Mouse (Mus musculus) C2C12 (cell line): ENCODE measurements at regions not wholly inside any gene's neighbourhood (a gene's known extent, or its start where the extent isn't known, plus 50 kb on each side); places are given as distances from the start of the nearest gene placed in this dataset.
A peak's percentile ranks its signal among the peaks of the same experiment; 100 is the strongest.
"Not testable (repeated sequence)": the region's sequence is repeated elsewhere in the genome, so short reads cannot be mapped to it uniquely, and the experiment has no call there.

ENCODE experiments used
- H3K27me3 ChIP-seq: one replicate; pipeline ENCODE4 v1.6.1; 2011; ENCODE audit not compliant: control insufficient read depth, insufficient read depth, insufficient read length
- H3K36me3 ChIP-seq: one replicate; pipeline ENCODE4 v1.6.1; 2011; ENCODE audit not compliant: control insufficient read depth, insufficient read depth
- H3K4me3 ChIP-seq: one replicate; pipeline ENCODE4 v1.5.1; 2011; ENCODE audit warnings: mild to moderate bottlenecking, control low read depth; ENCODE audit not compliant: poor library complexity, insufficient read depth, severe bottlenecking
- H3K79me2 ChIP-seq: one replicate; pipeline ENCODE4 v1.6.1; 2011; ENCODE audit not compliant: control insufficient read depth, insufficient read depth
- H3K79me3 ChIP-seq: one replicate; pipeline ENCODE4 v1.6.1; 2011; ENCODE audit warnings: low read depth, control low read depth
- H3ac ChIP-seq: one replicate; pipeline ENCODE3; 2011; ENCODE audit warnings: low read depth; ENCODE audit not compliant: control insufficient read depth, insufficient read length
- CEBPB ChIP-seq: IDR thresholded peaks from one replicate; pipeline ENCODE4 v1.6.1; 2011; ENCODE audit warnings: low read depth, mild to moderate bottlenecking, control low read depth, moderate library complexity
- CTCF ChIP-seq: IDR thresholded peaks from one replicate; pipeline ENCODE4 v1.5.1; 2011; ENCODE audit not compliant: control insufficient read depth, insufficient read depth, insufficient read length
- FOSL1 ChIP-seq: IDR thresholded peaks from one replicate; pipeline ENCODE4 v1.8.0; 2011; ENCODE audit warnings: mild to moderate bottlenecking, low read length; ENCODE audit not compliant: poor library complexity, insufficient read depth, severe bottlenecking
- MAX ChIP-seq: IDR thresholded peaks from one replicate; pipeline ENCODE4 v1.6.1; 2011; ENCODE audit warnings: mild to moderate bottlenecking, control low read depth
- MYOD1 ChIP-seq: IDR thresholded peaks from one replicate; pipeline ENCODE4 v1.6.1; 2011; ENCODE audit warnings: low read depth; ENCODE audit not compliant: control insufficient read depth, insufficient read length
- MYOG ChIP-seq: IDR thresholded peaks from one replicate; pipeline ENCODE4 v1.6.1; 2011; ENCODE audit not compliant: control insufficient read depth, insufficient read length; ENCODE audit errors: extremely low read depth
- USF1 ChIP-seq: IDR thresholded peaks from one replicate; pipeline ENCODE4 v1.6.1; 2011; ENCODE audit warnings: low read depth, mild to moderate bottlenecking, control low read depth, moderate library complexity

GRCm38 (mm10) chr15:16285166-16285565 lies 443.4 kb upstream of the Cdh9 start:
- Histone ChIP-seq H3K36me3 (no peaks in the 10 kb centered on the region), H3ac (no peak overlapping the region), H3K79me3 (no peaks in the 10 kb centered on the region), H3K27me3 (no peaks in the 10 kb centered on the region), H3K4me3 (no peak overlapping the region), H3K79me2 (no peaks in the 10 kb centered on the region)
- TF ChIP-seq USF1 = no peak
- no peak for TF ChIP-seq CTCF
- no peak for TF ChIP-seq CEBPB
- TF ChIP-seq MYOD1 = no peak
- no peak for TF ChIP-seq FOSL1
- TF ChIP-seq MYOG = no peak
- TF ChIP-seq MAX = no peak

- H3K79me2 ChIP-seq, H3ac ChIP-seq, H3K27me3 ChIP-seq, H3K79me3 ChIP-seq, H3K4me3 ChIP-seq, H3K36me3 ChIP-seq: not testable (repeated sequence)
Measured at GRCm38 (mm10) chr15:16294553-16294952, 434.0 kb upstream of the Cdh9 start.

GRCm38 (mm10) chr15:16309678-16310077 lies 418.9 kb upstream of the Cdh9 start:
- H3K79me3 ChIP-seq = no peaks in the 10 kb centered on the region
- no peaks in the 10 kb centered on the region for H3K79me2 ChIP-seq
- TF ChIP-seq CTCF (no peak), MYOD1 (no peak), MYOG (no peak), FOSL1 (no peak)
- no peak overlapping the region for H3K4me3 ChIP-seq
- H3K27me3 ChIP-seq = no peaks in the 10 kb centered on the region
- no peak overlapping the region for H3ac ChIP-seq
- no peaks in the 10 kb centered on the region for H3K36me3 ChIP-seq

- Histone ChIP-seq H3ac (no peak overlapping the region), H3K4me3 (no peak overlapping the region), H3K79me2 (no peaks in the 10 kb centered on the region), H3K36me3 (no peaks in the 10 kb centered on the region), H3K27me3 (no peaks in the 10 kb centered on the region), H3K79me3 (no peaks in the 10 kb centered on the region)
- no peak for TF ChIP-seq MYOD1
- no peak for TF ChIP-seq CEBPB
- TF ChIP-seq FOSL1 = no peak
- no peak for TF ChIP-seq USF1
Measured at GRCm38 (mm10) chr15:16311956-16312646, 416.5 kb upstream of the Cdh9 start.

GRCm38 (mm10) chr15:16312721-16313120 lies 415.8 kb upstream of the Cdh9 start:
- Histone ChIP-seq H3K4me3 (no peak overlapping the region), H3K79me3 (no peaks in the 10 kb centered on the region), H3ac (no peak overlapping the region), H3K79me2 (no peaks in the 10 kb centered on the region), H3K27me3 (no peaks in the 10 kb centered on the region), H3K36me3 (no peaks in the 10 kb centered on the region)
- TF ChIP-seq USF1 (no peak), MAX (no peak), CEBPB (no peak), CTCF (no peak), MYOD1 (no peak), MYOG (no peak), FOSL1 (no peak)

GRCm38 (mm10) chr15:16313818-16314217 lies 414.7 kb upstream of the Cdh9 start:
- no peak for TF ChIP-seq MAX
- peak; percentile 13 for TF ChIP-seq FOSL1
- TF ChIP-seq MYOD1 = peak; percentile 28
- Histone ChIP-seq H3K27me3 (no peaks in the 10 kb centered on the region), H3ac (no peak overlapping the region), H3K36me3 (no peaks in the 10 kb centered on the region), H3K79me2 (no peaks in the 10 kb centered on the region), H3K79me3 (no peaks in the 10 kb centered on the region), H3K4me3 (no peak overlapping the region)

- H3K4me3 ChIP-seq = no peak overlapping the region
- H3K27me3 ChIP-seq = no peaks in the 10 kb centered on the region
- TF ChIP-seq USF1 (no peak), CEBPB (no peak), FOSL1 (no peak), MAX (no peak), MYOD1 (no peak), CTCF (no peak), MYOG (no peak)
- no peaks in the 10 kb centered on the region for H3K79me3 ChIP-seq
- no peaks in the 10 kb centered on the region for H3K79me2 ChIP-seq
- no peaks in the 10 kb centered on the region for H3K36me3 ChIP-seq
- no peak overlapping the region for H3ac ChIP-seq
Measured at GRCm38 (mm10) chr15:16314606-16315005, 413.9 kb upstream of the Cdh9 start.
